Mouse (Mus musculus) T-helper 2 cell (primary cell): ENCODE measurements around the gene Ly6g6f.

Source experiments
- in situ Hi-C: fragments of 300-600 bp; cut with MboI, MseI; formaldehyde crosslinking; loops from one replicate; pipeline ENCODE4 v1.15.1; 2025; ENCODE audit warnings: high pct_unique_total_duplicates

Gene Ly6g6f

DNA sequence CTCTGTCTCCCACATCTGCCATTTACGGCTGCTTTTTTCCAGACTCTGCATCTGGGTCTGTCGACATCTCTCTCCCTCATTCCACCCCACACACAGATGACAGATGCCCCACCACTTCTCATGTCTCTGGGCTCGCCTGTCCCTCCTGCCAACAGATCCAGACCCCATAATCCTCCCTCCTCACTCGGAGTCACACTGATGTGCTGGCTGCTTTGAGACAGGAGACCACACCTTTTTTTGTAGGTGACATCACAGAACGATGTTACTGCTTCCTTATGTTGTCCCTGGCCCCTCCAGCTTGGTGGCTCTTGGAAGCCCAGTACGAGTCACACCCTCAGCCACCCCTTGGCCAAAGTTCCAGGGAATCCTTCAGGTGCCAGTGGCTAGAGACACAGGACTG is 5.2 kb downstream of the Ly6g6f start:
- in situ Hi-C loops, result no loop called here

DNA sequence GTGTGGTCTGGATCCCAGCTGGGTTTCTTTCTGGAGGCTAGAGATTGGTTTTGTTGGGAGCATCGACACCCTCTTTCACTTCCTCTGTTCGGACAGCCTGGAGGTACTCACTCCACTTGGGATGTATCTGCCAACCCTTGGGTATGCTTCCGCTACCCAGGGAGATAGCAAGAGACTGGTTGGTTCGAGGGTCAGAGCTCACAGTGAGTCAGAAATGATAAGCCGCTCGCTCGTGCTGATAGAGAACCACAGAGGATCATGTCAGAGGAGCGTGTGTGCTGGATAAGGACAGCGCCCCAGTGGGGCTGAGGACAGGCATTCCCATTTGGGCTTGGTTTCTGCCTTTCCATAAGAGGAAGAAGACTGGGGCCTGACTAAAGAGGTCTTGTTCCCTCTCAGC is 5.6 kb downstream of the Ly6g6f start:
- in situ Hi-C loops, result no loop called here

DNA sequence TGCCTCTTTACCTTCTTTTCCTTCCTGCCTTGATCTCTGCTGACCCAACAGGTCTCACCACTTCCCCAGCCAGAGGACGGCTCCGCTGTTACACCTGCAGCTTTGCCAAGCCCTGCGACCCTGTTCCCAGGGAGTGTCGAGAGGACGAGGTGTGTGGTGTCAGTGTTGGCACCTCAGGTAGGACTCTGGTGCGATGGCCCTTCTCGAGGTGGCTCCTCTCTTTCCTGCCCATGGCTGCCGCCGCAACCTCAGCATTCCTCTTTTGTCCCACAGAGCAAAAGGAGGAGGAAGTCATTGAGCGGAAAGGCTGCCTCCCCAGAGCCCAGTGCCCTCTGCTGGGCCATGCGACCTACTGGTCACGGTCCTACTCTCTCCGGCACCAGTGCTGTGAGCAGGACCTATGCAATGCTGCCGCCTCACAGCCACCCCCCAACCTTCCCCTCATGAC is 7.6 kb downstream of the Ly6g6f start, which contains the start of gene Ly6g6d:
TSS of gene Ly6g6d (minus strand) at position 280 of the 448 bp plus-strand sequence.
- in situ Hi-C loops, result no loop called here

DNA sequence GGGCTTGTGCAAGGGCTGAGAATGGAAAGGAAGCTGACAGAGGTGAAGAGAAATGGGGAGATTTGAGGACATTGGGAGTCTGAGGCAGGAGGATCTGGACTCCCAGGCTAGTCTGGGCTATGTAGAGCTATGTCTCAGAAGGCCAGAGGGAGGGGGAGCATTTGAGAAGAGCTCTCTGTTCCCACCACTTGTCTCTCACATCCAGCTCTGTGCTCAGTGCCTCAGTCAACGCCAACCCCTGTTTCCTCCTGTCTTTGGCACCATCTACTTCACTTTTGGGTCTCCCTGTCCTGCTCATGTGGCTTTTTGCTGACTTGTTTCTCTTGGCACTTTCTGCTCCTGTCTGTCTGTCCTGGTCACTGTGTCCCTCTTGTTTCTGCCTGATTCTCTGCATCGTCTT is 8.1 kb downstream of the Ly6g6f start:
- in situ Hi-C loops, result no loop called here

DNA sequence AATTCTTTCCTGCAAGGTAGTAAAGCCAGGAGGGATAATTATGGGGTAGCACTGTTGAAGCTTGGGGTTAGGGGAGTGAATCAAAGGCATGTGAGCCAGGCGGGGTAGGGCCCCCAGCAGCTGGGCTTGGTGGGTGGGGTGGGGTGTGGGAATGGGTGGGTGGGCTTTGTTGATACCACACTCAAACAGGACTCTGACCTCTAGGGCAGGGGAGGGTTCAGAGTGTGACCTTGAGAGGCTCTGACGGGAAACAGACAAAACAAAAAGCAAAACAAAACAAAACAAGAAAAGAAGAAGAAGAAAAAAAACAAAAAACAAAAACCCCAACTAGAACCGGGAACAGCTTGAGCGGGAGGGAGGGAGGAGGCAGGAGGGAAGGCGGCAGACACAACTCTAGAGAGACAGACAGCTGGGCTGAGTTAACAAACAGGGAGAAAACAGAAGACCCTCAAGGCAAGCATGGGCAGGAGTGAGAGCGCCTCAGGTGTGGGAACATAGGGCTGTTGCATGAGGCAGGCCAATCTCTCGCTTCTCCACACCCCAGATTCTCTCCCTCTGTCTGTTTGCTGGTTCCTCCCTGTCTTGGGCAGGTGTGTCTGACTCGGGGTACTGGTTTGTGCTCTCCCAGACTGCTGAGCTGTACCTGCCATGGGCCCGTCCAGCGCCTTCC is 8.8 kb downstream of the Ly6g6f start, which contains the start of gene Ly6g6e:
TSS of gene Ly6g6e (plus strand) at position 396 of the 670 bp plus-strand sequence.
- in situ Hi-C loops, result no loop called here

DNA sequence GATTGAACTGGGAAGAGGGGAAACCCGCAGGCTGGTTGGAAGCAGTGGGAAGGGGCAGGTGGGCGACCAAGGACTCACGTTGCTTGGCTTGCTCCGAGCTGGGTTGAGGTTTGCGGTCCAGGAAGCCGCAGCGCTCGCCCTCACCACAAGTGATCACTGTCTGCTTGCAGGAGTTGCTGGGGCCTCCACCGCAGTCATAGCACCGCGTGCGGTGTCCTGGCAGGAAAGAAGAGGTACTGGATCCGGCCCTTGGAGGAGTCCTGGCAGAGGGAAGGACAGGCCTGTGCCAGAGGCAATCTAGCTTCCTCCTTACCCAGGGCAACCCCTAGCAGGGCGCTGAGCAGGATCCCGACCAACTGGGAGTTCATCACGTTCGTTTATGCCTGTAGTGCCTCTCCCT is 11.3 kb downstream of the Ly6g6f start:
- in situ Hi-C loops, result no loop called here

DNA sequence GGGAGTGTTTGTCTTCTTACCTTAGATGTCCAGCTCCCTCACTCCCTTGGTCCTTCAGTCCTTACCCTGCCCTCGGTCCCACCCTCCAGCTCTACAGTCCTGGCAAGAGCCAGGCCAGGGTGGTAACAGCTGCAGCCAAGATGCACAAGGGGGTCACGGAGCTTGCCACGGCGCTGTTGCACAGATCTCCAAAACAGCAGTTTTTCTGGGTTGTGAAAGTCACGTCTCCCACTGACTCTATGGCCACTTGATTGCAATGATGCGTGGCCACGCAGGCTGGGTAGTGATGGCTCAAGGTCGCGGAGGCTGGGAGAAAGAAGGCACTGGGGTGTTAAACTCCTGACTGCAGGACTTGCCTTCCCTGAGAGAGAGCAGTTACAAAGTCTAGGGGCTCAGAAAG is 14.0 kb downstream of the Ly6g6f start:
- in situ Hi-C loops, result no loop called here

DNA sequence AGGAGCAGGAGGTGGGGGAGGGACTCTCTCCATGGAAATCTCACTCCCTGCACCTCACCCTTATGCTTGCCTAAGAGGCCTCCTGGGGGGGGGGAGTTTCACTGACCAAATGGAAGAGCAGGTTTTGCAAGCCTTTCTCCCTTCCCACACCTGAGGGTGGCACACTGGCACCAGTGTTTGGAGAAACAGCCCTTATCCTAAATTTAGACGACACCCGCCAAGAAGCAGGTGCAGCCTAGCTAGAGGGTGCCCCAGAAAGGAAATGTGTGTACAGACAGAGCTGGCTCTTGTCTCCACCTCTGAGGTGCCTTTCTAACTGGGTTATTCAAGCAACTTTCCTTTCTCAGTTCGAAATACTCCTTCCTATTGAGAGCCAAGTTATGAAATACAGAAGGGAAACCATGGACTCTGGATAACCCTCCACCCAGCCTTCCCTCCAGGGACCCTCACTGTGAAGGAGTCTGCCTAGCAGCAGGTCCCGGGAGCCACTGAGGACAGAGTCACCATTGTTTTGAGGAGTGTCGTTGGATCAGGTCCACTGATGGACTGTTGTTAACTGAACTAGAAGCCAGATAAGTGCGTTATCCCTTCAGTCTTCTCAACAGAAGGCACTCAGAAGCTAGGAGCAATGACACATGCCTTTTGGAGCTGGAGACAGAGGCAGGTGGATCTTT is 14.7 kb downstream of the Ly6g6f start:
- in situ Hi-C loops, result no loop called here

DNA sequence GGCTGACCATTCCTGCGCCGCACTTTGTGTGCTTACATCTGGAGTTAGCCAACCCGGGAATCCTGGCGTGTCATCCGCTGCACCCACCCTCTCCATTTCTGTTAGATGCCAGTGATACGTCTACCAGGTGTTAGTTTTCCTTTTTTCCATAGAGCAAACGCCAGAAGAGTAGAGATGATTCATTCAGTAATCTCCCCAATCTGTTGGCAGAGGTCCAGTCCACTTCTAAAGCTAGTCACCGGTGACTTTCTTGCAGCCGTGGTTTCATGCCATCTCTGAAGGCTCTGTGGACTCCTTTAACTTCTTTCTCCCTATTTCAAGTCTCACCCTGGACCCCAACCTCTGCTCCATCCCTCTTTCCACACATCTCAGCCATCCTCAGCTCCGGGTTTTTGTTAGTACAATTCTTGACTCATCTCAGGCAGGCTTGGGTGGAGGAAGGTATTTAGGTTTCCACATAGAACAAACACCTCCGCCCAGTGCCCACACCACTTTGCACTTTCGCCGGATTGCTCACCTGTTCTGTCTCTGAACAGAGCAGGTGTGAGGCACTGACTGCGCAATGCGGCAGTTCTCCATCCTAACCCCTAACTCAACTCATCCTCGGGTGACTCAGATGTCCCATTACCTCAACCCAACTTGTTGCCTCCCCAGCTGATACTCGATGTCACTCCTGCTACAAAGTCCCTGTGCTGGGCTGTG is 17.0 kb downstream of the Ly6g6f start:
- in situ Hi-C loops, result loop anchor here (10.0 kb wide), 1 partner anchor 54 kb away; the partner anchor contains the start of gene Vwa7

DNA sequence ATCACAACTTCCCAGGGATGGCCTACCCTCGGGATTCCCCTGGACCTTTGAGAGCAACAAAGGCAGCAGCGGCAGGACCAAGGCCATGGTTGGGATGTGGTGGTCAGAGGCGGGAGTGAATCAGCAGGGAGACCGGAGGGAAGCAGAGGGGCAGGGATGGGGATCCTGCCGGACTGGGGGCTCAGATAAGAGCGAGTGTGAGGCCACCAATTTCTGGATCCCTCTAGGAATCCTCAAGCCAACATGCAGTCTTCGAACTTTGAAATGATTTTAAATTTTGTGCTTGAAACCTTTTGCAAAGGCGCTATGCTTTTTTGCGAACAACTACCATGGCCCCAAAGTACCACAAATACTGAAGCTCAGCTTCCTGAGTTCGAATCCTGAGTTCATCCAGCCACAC is 19.3 kb downstream of the Ly6g6f start, which contains the start of gene Mpig6b:
TSS of gene Mpig6b (minus strand) at position 101 of the 400 bp plus-strand sequence.
- in situ Hi-C loops, result loop anchor here (10.0 kb wide), 1 partner anchor 51 kb away; the partner anchor contains the start of gene Vwa7

DNA sequence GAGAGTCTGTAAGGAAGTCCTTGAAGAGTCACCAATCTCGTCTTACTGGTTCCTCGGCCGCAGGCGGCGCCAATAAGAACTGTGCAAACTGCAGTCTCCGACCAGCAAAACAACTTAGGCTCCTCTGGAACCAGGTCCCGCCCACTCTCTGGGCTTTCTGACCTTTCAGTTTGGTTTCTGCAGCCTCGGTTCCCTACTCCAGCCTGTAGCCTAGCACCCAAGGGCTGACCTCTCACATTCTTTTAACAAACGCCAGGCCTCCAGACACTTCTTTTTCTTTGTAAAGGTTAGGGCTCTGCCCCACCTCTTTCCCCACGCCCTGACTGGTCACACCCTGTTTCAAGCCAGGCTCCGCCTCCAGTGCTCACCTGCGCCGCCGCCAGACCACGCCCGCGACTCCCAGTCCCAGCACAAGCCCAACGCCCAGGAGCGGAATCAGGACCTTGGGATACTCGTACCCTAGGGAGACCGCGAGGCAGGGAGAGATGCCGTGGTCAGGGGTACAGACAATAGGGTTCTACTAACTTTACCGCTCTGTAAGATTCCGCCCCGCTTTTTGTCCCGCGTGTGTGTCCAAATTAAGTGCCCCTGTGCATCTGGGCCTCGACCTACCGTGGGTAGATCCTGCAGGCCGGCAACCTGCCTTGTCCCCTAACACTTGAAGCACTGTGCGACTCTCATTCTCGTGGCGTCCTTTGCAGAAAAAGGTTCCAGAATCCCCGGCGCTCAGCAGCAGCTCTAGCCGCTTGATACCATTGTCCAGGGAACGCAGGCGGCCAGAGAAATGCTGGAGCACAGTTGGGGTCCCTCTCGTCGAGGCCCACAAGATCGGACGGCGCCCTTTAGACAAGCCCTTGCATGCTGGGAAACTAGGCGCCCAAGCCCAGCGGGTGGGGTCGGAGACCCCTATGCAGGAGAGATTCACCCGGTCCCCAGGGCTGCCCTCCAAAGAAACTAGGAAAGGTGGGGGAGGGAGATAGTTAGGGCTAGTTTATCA is 20.2 kb downstream of the Ly6g6f start, which contains the start of gene Ly6g6c:
TSS of gene Ly6g6c (plus strand) at position 438 of the 997 bp plus-strand sequence.
- in situ Hi-C loops, result loop anchor here (10.0 kb wide), 1 partner anchor 50 kb away; the partner anchor contains the start of gene Vwa7

DNA sequence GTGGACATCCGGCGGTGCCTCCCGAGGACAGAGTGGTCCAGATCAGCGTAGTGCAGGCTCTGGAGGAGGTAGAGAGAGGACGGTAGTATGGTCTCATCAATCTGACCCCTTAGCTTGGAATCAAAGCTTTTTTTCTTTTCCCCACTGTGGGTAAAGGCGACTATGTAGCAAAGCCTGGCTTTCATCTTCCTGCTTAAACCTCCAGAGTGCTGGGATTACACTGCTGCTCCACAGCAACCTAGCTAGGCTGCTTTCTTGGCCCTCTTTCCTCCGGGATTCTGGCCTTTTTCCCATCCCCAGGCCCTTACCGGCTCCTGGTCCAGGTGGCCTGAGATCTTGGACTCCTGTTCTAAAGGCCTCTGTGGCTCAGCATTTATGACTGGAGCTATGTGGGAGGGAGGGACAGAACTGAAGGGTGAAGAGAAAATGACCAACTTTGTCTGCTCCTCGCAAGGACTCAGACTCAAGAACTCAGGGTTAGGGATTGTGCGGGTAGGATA is 21.0 kb downstream of the Ly6g6f start:
- in situ Hi-C loops, result loop anchor here (10.0 kb wide), 1 partner anchor 50 kb away; the partner anchor contains the start of gene Vwa7

DNA sequence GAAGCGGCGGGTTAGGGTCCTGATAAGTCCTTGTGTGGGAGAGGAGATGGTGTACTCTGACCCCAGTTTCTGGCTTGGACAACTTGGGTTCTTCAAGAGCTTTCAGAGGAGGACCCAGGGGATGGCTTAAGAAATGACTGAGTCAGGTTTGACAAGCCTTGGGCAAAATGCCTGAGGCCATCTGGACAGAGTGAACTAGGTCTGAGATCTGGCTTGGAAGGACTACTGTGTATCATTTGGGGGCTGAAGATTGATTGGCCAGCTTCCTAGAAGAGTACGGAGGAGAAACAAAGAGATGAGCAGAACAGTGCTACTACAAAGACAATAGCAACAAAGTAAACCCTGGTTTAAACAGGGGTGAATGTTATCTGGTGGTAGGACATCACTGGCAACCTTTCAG is 21.9 kb downstream of the Ly6g6f start:
- in situ Hi-C loops, result loop anchor here (10.0 kb wide), 1 partner anchor 49 kb away; the partner anchor contains the start of gene Vwa7

DNA sequence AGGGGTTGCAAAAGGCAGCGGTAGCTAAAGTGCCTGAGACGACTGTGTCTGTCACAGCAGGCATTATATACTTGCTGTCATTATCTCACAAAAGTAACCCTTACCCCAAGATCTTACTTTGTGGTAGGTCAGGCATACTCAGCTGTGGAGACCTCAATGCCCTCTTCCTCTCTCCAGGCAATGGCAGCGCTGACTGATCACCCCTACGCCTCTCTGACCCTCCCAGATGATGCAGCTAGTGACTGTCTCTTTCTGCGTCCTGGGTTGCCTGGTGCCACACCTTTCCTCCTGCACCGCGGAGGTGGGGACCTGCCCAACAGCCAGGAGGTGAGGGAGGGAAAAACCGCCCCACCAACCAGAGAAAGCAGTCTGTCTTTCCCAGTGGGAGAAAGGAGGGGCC is 24.1 kb downstream of the Ly6g6f start:
- in situ Hi-C loops, result loop anchor here (10.0 kb wide), 1 partner anchor 46 kb away; the partner anchor contains the start of gene Vwa7

DNA sequence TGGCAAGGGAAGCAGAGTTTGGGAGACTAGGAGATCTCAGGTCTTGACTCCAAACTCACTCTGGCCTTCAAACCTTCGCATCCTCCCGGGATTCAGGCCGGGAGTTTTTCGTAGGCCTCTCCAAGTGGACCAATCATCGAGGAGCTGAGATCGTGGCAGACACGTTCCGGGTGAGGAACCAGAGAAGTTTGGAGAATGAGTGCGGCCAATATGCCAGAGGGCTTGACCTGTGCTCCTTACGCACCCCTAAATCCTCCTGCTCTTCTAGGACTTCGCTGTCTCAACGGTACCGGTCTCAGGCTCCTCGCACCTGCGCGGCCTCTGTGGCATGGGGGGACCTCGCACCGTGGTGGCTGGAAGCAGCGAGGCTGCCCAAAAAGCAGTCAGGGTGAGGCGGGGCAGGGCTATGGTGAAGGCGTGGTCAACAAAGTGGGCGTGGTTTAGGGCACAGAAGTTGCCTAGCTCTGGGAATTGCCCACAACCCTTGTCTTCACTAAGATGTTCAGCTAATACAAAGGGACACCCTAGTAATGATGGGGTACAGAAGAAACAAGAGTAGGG is 24.6 kb downstream of the Ly6g6f start:
- in situ Hi-C loops, result loop anchor here (10.0 kb wide), 1 partner anchor 46 kb away; the partner anchor contains the start of gene Vwa7

DNA sequence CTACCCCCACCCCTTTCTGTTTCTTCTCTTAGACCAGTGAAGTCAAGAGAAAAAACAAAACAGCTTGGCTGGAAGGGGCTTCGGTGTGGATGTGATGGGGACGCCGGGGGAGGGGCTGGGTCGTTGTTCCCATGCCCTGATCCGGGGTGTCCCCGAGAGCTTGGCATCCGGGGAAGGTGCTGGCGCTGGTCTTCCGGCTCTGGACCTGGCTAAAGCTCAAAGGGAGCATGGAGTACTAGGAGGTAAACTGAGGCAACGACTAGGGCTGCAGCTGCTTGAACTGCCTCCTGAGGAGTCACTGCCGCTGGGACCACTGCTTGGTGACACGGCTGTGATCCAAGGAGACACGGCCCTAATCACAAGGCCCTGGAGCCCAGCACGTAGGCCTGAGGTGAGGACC is 25.3 kb downstream of the Ly6g6f start:
- in situ Hi-C loops, result loop anchor here (10.0 kb wide), 1 partner anchor 45 kb away; the partner anchor contains the start of gene Vwa7

DNA sequence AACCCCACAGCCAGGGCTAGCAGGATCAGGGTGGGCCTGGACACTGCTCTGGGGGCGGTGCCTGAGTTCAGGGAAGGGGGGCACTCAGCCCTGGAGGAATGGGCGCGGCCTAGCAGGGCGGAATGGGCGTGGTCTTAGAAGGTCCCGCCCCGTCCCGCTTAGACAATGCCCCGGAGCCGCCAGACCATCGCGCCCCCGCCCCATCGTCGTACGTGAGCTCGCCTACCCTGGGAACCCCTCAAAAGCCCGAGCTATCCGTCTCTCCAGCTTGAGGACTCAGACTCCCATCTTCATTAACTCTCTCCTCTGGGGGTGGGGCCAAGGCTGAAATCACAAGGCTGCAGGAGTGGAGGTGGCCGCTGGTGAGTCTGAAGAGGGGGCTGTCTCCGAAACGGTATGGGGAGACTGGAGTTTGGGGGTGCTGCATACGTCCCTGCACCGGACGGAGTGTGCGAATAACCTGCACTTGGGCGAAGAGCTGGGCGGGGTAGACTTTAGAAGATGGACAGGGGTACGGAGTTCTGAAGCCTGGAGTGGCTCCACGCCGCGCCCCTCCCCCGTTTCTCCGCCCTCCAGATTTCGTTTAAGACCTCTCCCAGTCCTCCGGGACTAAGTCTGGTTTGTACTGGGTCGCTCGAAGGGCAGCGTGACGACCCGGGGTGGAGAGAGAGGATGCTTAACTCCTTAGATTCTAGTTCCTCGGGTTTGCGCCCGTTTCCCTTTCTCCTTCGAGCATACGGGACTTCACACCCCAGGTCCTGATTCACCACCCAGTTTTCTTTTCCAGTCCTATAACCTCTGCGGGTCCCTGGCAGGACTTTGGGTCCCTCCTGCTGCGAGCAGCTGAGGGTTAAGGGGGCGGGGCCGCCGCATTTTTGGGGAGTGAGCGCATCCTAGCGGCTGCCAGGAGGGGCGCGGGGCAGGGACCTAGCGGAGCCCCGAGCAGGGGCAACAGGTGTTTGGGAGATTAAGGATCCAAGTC is 26.2 kb downstream of the Ly6g6f start, which contains the start of gene Ddah2:
TSS of gene Ddah2 (plus strand) at position 125 of the 982 bp plus-strand sequence.
- in situ Hi-C loops, result no loop called here

DNA sequence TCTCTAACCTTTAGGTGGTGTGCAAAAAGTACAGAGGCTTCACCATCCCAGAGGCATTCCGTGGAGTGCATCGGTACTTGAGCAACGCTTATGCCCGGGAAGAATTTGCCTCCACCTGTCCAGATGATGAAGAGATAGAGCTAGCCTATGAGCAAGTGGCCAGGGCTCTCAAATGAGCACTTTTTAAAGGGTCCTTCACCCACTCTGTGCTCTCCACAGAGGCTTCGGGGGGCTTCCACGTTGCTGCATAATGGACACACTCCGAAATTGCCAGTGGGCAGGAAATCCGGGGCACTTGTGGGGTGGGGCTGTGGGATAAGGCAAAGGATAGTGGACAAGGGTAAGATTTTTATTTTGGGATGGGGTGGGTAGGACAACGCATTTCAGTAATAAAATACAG is 27.1 kb downstream of the Ly6g6f start:
- in situ Hi-C loops, result no loop called here

DNA sequence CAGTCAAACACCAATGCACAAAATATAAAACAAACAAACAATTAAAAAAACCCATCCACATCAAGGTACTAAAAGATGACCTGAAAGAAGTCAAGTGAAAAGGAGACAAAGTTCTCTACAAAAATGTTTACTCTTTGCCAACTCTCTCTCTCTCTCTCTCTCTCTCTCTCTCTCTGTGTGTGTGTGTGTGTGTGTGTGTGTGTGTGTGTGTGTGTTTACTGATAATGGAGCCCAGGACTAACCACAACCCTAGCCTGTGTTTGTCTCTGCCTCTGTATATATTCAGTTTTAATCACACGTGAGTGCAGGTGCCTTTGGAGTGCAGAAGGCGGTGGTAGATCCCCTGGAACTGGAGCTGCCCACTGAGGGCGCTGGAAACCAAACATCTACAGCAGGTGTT is 28.3 kb downstream of the Ly6g6f start:
- in situ Hi-C loops, result no loop called here
